Mouse (Mus musculus): ENCODE measurements at regions not wholly inside any gene's neighbourhood (a gene's known extent, or its start where the extent isn't known, plus 50 kb on each side); places are given as distances from the start of the nearest gene placed in this dataset.

DNA sequence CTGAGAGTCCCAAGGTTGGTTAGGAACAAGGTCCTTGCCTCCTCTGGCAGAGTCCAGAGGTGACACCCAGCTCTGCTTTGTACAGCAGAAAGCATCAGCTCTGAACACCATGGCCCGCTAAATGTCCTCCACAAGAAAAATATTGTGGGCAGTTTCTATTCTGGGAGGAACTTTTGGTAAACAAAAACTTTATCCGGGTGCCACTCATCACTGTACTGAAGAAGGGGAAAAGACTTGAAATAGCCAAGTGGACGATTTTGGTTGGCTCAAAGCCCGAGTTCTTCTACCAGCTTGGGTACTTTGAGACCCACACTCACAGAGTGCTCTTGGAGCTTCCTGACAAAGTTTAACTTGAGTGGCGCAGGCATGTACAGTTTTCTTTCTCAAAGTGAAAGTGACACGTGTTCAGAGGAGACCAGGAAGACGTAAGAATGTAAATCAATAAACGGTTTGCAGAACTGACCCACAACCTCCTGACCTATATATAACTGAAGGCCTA is 309.2 kb downstream of the Gadd45g start:
- DNase-seq, result no peak

DNA sequence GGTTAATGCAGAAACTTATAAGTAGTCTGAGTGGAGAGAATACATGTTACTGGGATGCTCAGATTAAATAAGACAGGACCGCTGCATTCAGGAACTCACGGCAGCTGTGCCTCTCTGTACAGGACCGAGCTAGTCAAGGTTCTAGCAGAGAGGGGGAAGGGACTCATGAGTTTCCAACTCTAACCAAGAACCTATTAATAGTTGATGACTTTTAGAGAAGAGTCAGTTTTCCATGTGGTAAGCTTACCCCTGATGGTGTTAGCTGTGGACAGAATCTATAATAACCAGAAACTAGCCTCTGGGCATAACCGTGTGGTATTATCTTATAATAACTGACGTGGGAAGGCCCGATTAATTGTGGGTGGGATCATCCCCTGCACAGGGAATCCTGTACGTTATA is 316.2 kb downstream of the Gadd45g start:
- DNase-seq, result no peak

DNA sequence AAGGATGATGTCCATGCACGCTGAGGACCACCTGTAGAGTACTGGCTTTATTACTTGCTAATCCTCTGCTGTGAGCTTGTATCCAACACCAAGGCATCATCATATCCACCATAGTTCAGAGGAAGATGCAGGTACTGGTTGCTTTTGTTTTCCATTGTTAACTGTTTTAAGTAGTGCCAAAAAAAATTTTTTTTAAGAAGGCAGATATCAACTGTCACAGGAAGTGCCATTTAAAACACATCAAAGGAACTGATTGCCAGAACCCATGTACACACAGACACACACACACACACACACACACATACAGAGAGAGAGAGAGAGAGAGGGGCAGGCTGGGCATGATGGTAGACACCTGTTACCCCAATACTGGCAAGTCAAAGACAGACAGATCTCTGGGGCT is 319.1 kb downstream of the Gadd45g start:
- DNase-seq, result no peak

DNA sequence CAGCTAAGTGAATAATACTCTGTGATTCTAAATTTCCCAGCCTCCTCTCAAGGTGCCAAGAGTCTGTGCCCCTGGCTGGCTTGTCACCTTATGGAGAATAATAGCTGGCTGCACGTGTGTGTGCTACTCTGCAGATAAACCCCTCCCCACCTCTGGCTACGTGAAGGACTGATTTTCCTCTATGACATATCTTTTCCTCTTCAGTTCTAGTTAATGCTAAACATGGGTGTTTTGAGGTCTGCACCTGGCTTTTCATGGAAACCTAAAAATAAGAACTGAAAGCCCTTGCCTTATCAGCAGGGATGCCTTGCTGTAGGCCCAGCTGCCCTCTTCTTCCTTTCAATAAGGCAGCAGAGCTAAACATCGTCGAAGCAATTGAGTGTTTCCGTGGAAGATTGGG is 321.5 kb downstream of the Gadd45g start:
- DNase-seq, result no peak

DNA sequence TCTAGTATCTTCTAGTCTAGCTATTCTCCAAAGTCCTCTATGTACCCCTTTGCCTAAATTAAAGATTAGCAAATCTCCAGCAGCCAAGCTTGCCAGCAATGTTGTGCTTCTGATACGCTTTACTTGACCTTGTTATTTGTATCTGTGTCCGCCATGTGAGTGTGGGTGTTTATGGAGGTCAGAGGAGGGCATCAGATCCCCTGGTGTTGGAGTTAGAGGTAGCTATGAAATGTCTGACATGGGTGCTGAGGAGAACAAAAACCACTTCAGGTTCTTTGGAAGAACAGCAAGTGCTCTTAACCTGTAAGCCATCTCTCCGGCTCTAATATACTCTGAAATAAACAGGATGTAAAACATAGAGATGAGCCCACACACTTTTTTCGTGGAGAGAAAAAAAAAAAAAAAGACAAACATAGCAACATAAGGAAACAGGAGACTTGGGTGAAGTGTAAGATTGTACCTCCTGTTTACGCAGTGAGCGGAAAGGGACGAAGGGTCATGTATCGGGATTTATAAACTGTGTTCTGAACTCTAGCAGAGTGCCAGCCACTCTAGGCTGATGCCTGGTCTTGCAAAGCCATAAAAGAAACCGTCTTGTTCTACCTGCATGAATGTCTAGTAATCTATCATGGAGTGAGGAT is 326.3 kb downstream of the Gadd45g start:
- DNase-seq, result no peak

DNA sequence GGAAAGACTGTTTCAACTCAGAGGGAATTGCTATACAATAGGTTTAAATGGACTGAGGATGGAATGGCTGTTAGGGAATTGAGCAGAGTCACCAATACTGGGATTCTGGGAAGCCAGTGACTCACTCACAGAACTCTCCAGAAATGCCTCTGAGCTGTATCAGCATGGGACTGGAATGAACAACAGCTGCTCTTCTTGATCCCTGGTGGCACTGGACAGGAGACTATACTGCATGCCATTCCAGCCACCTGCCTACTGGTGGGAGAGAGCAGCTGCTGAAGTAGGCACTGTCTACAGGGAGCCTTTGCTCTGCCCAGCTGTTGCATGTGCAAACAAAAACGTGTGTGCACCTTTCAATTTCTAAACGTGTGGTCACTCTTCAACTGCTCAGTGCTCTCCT is 329.2 kb downstream of the Gadd45g start:
- no peak for DNase-seq

DNA sequence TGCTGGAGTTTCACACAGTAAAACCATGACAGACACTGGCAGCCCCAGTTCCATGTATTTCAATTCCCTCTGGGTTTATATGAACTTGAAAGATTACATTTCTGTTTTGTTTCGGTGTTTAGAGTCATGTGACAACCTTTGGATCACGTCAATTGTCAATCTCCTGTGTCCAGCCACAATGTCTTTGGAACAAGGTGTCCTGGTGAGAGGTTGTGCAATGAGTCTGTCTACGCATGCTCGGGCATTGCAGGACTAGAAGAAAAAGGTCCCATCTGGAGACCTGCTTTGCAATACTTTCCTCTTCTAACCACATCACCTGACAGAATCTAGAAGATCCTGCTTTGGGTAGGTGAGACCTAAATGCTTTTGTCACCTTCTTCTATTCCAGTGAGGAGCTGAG is 333.5 kb downstream of the Gadd45g start:
- DNase-seq, result no peak

DNA sequence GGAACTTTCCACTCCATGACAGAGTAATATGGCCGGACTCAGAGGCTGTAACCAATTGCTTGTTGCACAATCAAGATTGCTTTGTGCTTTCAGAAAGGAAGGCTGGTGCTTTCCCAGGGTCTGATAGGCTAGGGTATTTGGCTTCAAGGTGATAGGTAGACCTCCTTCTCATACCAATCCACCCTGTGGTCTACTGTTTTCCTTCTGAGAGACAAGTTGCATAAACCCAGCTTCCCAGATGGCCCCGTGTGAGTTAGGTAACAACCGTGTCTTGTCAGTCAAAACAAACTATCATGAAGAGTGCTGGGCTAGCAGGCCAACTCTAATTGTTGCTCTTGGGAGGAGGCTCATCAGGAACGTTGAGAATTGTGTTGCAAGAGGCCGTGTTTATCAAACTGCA is 337.2 kb downstream of the Gadd45g start:
- no peak for DNase-seq

DNA sequence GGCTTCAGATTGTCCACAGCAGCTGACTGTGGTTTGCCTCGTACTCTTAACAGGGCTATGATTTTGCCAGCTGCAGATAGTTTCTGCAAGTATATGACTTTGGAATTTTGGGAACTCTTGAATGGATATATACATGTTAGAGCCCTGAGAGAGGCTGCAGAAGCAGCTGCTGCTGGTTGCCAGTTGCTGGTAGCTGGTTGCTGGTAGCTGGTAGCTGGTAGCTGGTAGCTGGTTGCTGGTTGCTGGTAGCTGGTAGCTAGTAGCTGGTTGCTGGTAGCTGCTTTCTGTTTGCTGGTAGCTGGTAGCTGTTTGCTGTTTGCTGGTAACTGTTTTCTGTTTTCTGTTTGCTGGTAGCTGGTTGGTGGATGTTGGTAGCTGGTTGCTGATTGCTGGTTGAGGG is 339.1 kb downstream of the Gadd45g start:
- DNase-seq, result no peak

DNA sequence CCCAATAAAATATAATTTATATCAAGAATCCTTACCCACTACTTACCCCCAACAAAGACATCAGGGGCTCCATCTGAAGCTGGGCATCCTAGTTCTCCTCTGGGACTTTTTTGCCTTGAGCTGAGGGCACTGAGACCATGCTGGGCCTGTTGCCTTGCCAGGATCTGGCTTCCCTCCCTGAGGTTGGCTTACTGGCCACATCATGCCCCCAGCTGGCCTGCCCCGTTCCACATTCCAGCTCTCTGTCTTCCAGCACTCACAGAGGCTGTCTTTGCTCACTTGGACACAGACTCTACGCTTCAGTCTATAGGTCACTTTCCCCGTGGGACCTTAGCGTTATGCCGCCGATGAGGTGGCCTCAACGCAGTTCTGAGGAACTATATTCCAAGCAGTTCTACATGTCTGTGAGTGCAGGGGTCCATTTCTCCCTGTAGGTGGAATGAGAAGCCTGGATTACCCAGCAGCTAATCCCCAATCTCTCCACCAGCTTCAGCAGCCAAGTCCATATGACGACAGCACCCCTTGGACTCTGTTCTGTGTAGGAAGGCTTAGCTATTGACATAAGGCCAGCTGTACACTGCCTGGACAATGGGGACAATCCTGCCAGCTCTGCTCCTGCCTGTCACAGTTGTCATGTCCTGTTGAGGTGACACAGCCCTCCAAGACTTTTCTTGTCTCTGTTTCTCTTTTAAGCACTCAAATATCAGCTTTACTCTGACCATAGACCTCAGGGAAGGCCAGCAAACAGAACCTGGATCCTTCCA is 341.5 kb downstream of the Gadd45g start:
- DNase-seq, result no peak

DNA sequence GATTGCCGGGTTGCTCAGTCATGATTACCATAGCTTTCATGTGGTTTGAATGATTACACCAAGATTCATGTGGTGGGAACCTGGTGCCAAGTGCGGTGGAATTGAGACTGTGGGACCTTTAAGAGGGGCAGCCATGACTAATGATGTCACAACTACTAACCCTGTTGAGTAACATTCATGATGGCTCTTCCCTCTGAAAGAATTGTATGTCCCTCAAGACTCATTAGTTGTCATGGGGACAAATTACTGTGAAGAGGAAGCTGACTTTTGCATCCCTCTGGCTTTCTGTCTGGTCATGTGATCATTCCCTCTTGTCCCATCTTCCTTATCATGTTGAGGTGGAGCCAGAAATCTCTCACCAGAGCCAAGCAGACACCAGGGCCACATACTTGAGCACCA is 342.1 kb downstream of the Gadd45g start:
- DNase-seq, result no peak

DNA sequence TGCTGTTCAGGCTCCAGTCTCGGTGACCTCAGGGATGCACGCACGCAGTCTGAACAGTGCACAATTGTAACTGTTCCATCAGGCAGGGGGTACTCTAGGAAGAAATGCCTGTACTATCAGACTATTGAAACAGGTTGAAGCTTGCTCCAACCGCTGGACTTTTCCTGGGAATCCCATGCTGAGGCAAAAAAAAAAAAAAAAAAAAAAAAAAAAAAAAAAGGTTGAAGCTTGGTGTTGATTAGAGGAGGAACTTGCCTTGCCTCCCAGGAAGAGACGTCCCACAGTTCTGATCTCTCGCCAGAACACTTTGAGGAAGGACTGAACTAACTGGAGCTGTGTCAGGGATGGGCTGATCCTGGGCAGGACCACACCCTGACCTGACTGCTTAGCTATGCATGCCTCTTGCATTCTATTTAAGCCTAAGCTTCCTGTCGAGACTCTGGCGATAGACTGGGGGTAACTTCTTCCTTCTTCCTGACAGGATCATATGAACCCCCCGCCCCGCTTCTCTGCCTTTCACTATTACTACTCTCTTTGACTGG is 341.6 kb downstream of the Diras2 start:
- DNase-seq, result no peak

DNA sequence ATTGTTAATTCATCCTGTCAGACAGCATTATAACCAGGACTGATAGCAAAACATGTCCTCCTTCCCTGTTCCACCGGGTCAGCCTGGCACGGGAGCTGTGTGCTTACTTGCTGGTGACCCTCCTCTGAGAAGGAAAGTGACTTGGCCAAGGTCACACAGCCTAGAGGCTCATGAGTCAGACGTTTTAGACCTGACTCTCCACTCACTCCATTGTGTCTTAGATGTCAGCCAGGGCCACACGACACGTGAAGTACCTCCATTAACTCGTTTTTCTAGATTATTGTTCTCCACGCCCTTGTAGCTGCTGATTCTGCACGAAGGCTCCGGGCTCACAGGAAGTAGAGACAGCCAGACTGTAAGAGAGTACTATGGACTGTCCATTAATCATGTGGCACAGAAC is 340.8 kb downstream of the Diras2 start:
- no peak for DNase-seq

DNA sequence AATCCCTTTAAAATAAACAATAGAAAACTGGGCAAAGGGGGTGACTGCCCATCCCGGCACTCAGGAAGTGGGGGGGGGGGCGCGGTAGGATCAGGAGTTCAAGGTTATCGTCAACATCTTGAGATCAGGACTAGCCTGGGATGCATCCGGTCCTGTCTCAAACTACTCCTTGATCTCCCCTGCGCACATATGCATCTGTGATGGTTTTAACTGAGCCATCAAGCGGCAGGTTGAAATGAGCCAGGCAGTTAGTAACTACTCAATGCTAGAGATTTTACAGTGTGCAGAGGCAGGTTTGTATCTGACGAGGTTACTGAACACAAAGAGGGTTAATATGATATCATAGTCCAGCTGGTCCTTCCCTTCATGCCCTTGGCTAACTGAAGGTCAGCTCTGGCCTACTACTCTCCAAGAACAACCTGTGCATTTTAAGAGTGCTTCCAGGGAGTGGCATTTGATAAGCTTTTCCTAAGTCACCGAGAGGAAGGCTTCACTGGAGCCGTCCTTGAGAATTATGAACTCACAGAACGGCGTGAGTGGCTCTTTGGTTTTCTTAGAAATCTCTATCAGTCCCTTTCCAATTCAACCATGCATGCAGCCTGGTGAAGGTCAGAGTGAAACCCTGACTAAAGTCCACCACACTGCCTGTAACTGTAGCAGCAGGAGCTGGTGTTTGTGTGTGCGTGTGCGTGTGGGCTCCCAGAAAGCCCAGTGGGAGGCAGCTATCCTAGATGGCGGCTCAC is 340.1 kb downstream of the Diras2 start:
- no peak for DNase-seq

DNA sequence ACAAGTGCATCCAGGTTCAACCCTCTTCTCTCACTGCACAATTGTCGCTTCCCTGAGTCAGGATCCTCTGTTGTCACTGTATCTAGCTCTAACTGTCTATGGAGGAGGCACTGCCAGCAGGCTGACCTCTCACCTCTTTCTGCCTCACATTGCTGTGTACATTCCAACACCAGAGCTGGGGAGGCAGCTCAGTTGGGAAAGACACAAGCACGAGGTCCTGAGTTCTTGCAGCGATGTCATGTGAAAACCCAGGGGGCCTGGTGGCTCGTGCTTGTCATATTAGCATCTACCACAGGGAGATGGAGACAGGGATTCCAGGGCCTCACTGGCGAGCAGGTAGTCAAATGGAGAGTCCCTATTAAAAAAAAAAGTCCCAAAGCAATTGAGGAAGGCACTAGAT is 334.2 kb downstream of the Diras2 start:
- DNase-seq, result no peak

DNA sequence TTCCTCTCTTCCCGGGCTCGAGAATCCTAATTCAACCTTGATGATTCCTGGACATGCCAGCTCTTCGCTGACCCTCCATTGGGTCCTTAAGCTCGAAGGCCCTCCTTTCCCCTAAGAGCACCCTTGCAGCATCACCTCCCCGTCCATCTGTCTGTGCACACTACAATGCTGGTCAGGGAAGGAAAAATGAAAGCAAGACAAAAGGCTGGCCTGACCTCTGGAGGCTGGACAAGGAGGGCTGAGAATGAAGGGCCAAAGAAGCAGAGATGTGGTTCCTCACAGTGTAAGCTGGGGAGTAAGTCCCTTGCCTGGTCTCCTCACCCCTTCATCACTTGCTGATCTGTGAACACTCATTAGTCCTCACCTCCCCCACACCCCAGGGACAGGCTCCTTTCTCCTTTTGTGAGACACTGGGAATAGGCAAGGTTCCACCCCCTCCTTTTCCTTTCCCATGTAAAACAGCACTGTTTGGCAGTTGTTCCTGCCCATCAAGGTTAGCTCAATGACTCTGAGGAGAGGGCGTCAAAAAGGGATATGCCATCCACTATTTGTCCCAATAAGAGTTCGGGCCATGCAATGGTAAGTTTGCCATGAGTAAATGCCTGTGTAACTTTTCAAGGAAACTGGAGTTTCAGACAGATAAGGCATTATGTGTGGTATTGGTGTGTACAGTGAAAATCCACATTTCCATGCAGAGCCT is 332.3 kb downstream of the Diras2 start:
- no peak for DNase-seq

DNA sequence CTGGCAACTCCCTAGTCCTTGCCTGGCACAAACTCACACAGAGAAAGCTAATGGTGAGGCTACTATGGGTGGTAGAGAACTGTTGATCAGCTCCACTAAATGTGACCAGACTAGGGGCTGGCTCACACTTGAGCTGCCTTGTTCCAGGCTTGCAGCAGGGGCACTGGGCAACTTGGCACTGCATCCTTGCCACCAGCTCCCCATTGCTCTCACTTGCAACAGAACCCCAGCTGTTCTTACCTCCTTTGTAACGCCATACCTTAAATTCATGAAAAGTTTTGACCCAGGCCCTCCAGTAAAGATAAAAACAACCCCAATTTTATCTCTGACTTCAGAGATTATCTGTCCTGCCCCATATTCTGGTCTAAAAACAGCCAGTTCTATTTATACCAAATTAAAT is 328.7 kb downstream of the Diras2 start:
- no peak for DNase-seq

DNA sequence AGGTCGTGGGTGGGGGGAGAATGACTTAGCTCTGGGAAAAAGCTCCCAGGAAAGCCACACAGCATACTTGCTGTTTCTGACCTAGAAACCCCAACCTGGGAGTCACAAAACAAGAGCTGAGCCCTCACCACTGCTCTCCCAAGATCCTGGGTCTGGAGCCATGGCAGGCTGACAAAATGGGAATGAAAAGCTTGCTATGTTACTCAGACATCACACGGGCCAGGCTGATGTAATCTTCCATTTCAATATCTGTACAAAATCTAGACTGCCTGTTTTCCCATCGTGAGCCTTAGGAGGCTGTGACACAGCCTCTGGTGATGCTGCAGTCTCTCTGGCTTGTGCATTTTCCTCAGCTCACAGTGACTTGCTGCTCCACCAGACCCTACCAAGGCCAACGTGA is 325.1 kb downstream of the Diras2 start:
- DNase-seq, result no peak

DNA sequence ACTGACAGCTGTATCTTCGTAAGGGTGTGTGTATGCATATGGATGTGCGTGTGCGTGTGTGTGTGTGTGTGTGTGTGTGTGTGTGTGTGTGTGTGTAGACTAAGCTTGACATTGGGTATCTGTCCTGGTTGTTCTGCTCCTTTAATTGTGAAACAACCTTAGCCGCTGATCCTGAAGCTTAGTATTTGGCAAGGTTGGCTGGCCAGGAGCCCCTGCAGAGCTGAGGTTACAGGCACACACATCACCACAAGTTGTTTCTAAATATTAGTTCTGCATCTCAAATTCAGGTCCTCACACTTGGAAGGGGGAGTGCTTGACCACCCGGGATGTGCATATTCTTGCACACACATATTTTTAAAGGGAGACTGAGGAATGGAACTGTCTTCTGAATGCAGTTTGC is 314.7 kb downstream of the Diras2 start:
- DNase-seq, result no peak

DNA sequence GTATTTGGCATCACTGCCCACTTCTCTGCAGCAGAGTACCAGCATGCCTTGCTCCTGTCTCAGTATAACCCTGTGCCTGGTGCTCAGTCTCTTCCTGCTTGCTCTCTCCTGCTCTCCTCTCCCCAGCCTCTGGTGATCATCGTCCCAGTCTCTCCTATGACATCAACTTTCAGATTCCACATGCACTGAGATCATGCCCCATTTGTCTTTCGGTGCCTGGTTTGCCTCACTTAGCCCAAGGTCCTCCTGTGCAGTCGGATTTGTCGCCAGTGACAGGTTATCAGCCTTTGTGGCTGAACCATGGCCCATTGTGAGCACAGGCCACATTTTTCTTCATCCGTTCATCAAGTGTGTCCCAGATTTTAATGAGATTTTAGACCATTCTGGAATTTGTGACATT is 314.0 kb downstream of the Diras2 start:
- no peak for DNase-seq

DNA sequence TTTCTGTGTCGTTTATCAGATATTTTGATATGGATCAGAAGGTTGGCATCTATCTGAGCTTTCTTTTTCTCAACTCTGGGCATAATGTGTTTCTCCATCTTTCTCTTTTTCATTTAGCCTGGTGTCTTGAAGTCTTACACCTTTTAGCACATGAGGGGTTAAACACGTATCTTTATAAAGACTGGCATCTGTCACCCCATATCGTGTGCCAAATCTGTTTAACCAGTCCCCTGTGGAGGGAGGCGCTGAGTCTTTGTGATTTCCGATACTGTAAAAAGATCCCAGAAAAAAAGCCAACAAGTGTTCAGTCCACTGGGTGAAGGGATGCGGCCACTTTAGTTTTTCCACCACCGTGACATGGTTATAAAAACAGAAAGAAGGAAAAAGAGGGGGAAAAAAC is 313.3 kb downstream of the Diras2 start:
- DNase-seq, result no peak

DNA sequence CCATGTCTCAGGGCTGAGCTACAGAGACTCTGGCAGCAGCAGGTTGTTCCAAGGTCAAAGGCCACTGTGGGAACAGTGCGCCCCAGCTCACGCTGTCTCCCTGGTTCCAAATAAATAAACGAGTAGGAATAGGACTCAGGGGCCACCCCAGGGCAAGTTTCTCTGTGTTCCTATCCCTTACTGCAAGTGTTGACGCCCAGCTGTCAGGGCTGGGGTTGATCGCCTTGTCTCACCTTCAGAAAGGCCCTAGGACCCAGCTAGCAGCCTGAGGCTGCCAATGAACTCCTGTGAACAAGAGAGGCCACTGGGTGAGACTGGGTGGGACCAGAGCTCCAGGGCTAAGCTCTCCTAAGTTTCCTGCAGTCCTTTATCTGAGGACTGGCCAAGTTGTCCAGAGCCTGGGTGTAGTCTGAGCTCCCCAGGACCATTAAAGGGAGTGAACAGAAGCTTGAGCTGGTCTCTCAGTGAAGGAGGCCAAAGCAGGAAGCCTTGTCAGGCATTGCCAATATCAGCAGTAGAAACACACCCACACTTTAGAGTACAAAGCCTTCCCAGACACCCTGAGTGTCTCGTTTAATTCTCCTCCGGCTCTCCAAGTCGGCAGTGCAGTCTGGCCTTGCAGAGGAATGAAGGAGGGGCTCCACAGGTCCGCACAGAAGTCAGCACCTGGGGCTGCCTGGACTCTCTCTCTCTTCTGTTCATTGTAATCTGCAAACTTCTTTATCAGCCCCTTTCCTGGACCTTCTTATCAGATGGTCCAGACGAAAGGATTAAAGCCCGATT is 308.6 kb downstream of the Diras2 start:
- DNase-seq, result no peak

Data from cerebellum, adult 11 months (tissue).